Mouse (Mus musculus) heart, adult 18-20 months (tissue): ENCODE measurements at regions not wholly inside any gene's neighbourhood (a gene's known extent, or its start where the extent isn't known, plus 50 kb on each side); places are given as distances from the start of the nearest gene placed in this dataset.

Source experiments
- DNase-seq, 2 experiments: peaks; one replicate each; pipeline ENCODE4 v3.0.0; 2021 to 2022; ENCODE audit warnings: mixed read lengths in 1 of 2

DNA sequence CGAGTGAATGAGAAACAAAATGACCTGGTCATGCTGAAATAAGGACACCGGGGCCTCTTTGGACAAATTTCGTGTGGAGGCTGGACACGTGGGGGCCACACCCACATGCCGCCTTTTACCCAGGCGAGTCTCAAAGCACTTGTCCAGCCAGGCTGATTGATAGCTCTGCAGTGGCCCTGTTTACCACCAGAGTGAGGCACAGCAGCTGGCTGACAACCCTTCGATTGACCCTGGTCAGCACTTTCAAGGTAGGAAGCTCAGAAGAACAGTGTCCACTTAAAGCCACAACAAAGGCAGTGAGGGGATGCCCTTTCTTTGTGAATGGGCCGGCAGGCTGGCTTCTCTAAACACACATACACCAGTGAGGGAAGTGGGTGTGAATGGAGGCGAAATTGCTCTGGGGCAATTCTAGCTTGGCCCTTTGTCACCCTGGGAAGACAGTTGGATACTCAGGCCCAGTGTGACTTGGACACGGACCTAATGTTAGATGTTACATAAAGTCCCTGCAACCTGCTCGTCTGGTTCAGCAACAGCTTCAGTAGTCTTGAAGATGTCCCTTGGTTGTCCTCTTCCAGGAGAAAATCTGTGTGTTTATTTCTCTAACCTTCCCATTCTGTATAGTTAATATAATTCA is 219.6 kb upstream of the Jarid2 start:
- no peak for DNase-seq

DNA sequence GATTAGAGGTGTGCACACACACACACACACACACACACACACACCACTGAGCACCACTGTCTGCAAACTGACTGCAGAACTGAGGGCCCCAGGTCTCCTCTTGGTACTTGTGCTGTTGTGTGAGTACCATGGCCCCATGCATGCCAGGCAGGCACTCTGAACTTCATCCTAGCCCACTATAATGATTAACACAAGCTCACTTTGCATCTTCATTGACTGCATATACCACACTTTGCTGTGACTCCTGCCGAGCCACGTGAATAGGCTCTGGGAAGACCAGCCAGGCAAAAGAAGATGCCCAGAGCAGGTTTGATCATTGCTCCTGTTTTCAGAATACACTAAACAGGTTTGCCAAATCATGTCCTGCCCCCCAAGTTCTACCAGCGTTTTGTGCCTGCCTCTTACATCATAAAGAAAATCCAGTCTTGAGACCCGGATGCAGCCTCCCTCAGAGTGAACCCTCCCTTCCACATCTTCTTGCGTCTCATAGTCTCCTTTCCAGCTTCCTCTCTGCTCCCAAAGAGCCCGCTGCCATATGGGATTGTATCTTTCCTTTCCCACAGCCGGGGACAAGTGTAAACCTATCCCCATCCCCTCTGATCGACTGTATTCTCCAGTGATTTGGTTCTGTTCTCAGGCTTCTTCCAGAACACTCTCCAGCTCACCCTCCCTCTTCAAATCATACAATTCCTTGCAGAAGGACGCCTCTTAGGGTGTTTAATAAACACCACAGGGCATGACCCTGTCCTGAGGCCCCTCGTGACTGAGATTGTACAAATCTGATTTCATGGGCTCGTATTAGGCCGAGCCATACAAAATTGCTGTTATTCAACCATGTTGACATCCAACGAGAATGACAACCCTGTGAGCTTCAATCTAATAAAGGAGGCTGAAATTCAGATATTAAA is 215.6 kb upstream of the Jarid2 start:
- DNase-seq, result no peak

DNA sequence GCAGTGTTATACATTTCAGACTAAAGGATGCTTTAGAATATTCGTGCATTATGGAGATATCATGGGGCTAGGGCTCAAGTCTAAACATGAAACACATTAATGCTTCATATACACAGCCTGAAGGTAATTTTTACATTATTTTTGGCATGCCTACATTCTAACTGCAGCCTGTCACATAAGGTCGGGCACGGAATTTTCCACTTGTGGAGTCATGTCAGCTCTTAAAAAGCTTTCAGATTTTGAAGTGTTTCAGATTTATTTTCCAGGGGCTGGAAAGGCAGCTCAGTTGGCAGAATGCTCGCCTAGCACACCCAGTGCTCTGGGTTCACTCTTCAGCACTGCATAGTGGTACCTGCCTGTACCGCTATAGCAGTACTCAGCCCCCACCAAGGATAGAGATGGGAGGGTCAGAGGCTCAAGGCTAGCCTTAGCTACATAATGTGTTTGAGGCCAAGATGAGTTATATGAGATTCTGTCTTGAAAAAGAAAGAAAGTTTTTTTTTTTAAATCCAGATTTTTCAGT is 214.6 kb upstream of the Jarid2 start:
- DNase-seq, result no peak

- DNase-seq, result no peak
Measured at GRCm38 (mm10) chr13:44516863-44517262, 212.4 kb upstream of the Jarid2 start.

DNA sequence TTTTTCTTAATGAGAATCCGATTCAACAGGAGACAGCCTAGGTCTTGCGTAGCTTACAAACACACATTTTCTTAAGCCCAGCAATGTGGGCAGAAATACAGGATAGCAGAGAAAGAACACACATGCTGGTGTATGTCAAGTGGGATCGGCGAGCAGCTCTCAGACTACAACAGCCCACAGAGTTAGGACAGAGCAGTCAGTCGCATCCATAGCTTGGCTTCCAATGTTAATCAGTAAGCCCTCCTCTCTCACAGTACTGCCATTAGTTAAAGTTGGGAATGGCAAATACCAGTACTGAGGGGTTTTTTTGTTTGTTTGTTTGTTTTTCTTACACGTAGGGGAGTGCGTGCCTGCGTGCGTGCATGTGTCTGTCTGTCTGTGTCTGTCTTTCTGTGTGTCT is 212.0 kb upstream of the Jarid2 start:
- no peak for DNase-seq

GRCm38 (mm10) chr13:44518215-44518614 is 211.1 kb upstream of the Jarid2 start:
- no peak for DNase-seq

DNA sequence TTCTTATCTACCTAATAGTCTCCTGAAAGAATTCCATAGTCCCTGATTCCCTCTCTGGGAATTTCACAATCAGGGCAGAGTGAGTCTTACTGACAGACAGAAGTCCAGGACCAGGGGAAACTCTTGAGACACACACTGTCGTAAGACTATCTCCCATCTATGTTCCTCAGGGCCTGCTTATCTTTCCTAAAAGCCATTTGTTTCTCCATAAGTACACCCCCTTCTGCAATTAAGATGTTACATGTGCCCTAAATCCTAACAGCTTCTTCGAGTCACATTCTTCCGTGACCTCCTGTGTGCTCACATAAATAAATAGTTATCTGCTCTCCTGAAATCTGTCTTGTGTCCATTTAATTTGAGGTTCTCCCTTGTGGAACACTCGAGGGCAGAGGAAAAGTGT is 205.8 kb upstream of the Jarid2 start:
- no peak for DNase-seq

DNA sequence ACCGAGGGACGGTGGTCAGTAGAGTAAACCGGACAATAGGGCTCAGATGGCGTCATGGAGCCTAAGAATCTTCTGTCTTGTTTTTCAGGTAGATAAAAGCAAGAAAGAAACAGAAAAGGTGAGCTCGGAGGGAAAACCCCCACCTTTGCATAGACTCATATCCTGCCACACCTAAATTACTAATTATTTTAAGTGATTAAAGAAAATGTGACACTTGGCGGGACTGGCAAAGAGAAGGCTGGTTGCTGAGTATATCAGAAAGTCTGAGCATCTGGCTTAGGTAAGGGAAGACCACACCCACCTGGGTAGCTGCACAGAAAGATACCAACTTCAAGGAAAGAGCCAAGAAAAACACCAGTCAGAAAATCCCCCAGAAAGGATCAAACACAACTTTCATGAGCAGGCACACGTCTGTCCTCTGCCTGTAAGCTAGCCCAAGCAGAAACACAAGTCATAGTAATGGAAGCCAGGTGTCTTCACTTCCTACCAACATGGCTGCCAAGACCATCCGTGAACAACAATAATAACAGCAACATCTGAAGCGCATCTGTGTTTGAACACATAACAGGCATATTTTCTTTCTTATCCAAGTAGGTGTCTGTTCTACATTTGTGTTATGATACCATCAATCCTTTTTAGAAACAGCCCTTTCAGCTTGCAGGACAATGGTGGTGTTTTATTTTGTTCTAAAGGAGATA is 198.3 kb upstream of the Jarid2 start:
- no peak for DNase-seq

- DNase-seq, result peak in 1 of 2 experiments; percentile 31
Measured at GRCm38 (mm10) chr13:44532631-44533180, 196.6 kb upstream of the Jarid2 start.

GRCm38 (mm10) chr13:44534575-44535080 is 194.6 kb upstream of the Jarid2 start:
- peak; percentile 34 to 45 for DNase-seq

DNA sequence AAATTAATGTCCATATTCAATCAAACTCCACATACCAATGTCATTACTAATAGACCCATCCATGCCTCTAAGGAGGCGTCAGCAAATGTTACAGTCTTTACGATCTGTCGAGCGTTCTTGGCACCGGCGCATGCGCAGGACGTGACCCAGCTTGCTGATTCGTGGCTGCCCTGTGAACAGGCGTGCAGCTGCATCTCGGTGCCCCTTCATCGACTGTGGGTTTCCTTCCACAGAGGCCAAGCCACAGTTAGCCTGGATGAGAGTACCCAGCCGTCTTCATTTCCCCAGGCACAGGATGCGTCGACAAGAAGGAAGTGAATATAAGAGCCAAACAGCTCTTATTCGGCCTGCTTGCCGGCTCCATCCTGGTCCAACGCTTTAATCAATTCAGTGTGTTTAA is 193.8 kb upstream of the Jarid2 start:
- peak; percentile 26 to 28 for DNase-seq

DNA sequence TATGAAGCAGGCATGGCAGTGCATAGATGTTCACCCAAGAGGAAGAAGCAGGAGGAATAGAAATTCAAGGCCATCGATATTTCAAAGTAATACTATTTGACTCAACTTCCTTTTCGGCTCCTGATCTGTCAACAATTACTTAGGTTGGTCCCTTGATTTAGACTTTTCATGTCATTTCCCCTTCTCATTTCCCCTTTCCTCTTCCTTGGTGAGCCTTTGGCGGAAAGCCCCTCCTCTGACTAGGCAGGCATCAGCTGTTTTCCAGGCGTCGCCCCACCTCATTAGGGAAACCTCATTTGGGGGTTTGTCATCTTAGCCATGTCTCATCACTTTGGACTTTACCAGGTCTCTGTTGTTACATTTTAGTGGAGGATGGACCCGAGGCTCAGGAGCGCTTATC is 191.0 kb upstream of the Jarid2 start:
- DNase-seq, result peak in 1 of 2 experiments; percentile 23

- no peak for DNase-seq
Measured at GRCm38 (mm10) chr13:44540401-44540800, 188.9 kb upstream of the Jarid2 start.

DNA sequence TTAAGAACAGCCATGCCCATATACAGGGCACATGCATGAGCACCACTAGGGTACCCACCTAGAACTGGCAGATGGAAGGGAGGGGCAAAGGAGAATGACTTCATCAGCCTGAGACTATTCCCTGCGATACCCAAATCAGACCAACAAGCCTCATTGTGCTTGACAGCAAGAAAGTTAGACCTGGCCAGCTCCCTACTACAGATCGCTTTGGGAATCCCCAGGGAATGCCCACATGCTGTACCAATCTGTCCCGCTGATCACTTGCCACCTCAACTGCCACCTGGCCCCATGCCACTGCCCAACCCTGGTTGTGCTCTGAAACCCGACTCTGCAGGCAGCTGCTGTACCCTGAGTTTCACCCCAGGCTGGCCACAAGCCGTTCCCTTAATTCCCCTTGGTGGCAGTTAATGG is 188.0 kb upstream of the Jarid2 start:
- DNase-seq, result peak; percentile 53 to 62

DNA sequence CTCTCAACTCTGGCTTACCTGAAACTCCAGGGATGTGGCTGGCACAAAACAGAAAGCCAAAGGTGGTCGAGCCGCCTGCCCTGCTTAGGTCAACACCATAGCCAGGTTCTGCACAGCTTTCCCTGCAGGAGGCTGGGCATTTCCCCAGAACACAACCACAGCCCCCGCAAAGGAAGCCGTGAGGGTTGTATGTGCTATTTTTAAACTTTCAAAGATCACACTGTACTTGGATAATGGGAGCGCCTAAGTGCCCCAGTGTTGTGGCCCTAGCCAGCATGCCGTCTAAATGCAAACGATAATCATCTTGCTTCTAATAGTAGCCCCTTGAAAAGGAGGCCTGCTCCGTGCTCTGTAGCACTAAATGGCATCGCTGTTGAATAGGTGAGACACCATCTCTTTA is 184.5 kb upstream of the Jarid2 start:
- peak; percentile 41 to 45 for DNase-seq

DNA sequence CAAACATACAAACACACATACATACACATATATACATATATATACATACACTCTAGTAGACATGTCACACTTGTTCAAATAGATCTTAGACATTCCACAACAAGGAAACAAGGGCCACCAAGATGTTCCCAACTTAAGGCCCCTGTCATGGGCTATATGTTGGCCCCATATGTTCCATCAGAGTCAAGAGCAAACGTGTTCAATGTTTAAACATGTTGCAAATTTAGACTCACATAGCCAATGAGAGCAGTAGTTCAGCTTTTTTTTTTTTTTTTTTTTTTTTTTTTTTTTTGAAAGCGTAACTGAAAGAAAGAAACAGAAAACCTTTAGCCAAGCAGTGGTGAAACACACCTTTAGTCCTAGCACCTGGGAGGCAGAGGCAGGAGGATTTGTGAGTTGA is 183.0 kb upstream of the Jarid2 start:
- no peak for DNase-seq

DNA sequence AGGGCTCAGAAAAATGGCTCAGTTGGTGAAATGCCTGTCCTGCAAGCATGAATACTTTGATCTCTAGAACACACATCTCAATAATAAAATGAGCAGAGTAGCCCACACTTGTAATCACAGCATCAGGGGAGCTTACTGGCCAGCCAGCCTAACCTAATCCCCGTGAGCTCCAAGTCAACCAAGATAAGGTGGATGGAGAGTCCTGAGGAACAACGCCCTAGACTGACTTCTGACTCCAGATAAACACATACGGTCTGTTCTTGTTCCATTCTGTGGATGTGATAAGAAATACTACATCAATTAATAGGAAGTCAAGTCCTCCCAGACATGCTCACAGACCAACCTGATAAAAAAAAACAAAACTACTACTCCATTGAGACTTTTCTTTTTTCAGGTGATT is 180.4 kb upstream of the Jarid2 start:
- no peak for DNase-seq

DNA sequence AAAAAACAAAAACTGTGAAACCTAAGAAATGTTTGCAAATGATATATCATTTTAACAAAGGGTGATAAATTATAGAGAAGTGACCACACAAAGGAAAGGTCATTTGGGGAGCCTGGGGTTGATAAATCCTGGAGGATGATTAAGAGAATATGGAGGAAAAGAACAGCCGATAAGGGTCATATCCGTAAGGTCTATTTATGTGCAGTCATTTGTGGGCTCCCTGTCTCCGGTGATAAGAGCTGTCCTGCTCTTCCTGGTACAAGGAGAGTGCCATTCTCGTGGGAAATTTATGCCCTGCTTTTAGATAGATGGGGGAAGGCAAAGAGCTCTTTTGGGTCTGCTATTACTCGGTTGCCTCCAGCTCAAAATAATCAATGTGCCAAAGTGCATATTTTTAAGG is 175.9 kb upstream of the Jarid2 start:
- no peak for DNase-seq

GRCm38 (mm10) chr13:44554686-44555463 is 174.4 kb upstream of the Jarid2 start:
- no peak for DNase-seq

GRCm38 (mm10) chr13:44555979-44556378 is 173.3 kb upstream of the Jarid2 start:
- DNase-seq, result no peak

GRCm38 (mm10) chr13:44558051-44558450 is 171.2 kb upstream of the Jarid2 start:
- no peak for DNase-seq
